Mouse (Mus musculus) lung, embryonic 14.5 days (tissue): Measurements from ENCODE around the gene Pde4d. TPM values are rescaled to one million over a fixed set of nuclear protein-coding genes. Genes with fewer than 3 reads are reported as not detected.

Experiments
- ATAC-seq: fragments of 200-750 bp; cut with Nextera tagmentation; 2 replicates; pipeline ENCODE4 v1.8.0; 2017; ENCODE audit warnings: mild to moderate bottlenecking, moderate TSS enrichment, moderate library complexity; ENCODE audit not compliant: insufficient read depth
- DNase-seq: peaks from one replicate; pipeline ENCODE4 v3.0.0-alpha.2; 2015
- H3K27ac ChIP-seq: fragments of 300-500 bp; sonication (generic); 2 replicates; pipeline ENCODE4 v1.5.1; 2014; ENCODE audit warnings: low read depth, mild to moderate bottlenecking, moderate library complexity
- H3K27me3 ChIP-seq: fragments of 300-500 bp; sonication (generic); 2 replicates; pipeline ENCODE4 v1.6.1; 2014; ENCODE audit warnings: low read length, control low read depth; ENCODE audit not compliant: insufficient read depth
- H3K36me3 ChIP-seq: fragments of 300-500 bp; sonication (generic); 2 replicates; pipeline ENCODE4 v1.6.1; 2014; ENCODE audit warnings: control low read depth; ENCODE audit not compliant: insufficient read depth
- H3K4me1 ChIP-seq: fragments of 300-500 bp; sonication (generic); 2 replicates; pipeline ENCODE4 v1.6.1; 2014; ENCODE audit warnings: antibody characterized with exemption, control low read depth; ENCODE audit not compliant: insufficient read depth
- H3K4me2 ChIP-seq: fragments of 300-500 bp; sonication (generic); 2 replicates; pipeline ENCODE4 v1.6.1; 2014; ENCODE audit warnings: mild to moderate bottlenecking
- H3K4me3 ChIP-seq: fragments of 300-500 bp; sonication (generic); 2 replicates; pipeline ENCODE4 v1.5.1; 2014; ENCODE audit warnings: low read depth, low read length
- H3K9ac ChIP-seq: fragments of 300-500 bp; sonication (generic); 2 replicates; pipeline ENCODE4 v1.6.1; 2014
- H3K9me3 ChIP-seq: fragments of 300-500 bp; sonication (generic); 2 replicates; pipeline ENCODE4 v1.6.1; 2016; ENCODE audit warnings: low read depth, low read length, control low read depth
- CTCF ChIP-seq: IDR thresholded peaks from 2 replicates; pipeline ENCODE4 v1.5.1; 2016; ENCODE audit warnings: antibody characterized with exemption, low read depth
- WGBS: fragments of 180-500 bp; shearing (Covaris S2); extraction: QIAGEN DNeasy Blood & Tissue Kit; methylation state at CpG from one replicate; pipeline ENCODE4 v1.1.7; 2014; 5-methylcytosine and 5-hydroxymethylcytosine counted together
- polyA plus RNA-seq: library from polyadenylated mRNA; unstranded; fragments of >200 nt; fragmentation: Nextera tagmentation; extraction: Ambion mirVana; gene quantifications from 2 replicates; pipeline ENCODE4 v1.2.1, GENCODE M21; 2014

Gene Pde4d
- polyA plus RNA-seq, 1 experiment from 2014 or later = 16.2 TPM

DNA sequence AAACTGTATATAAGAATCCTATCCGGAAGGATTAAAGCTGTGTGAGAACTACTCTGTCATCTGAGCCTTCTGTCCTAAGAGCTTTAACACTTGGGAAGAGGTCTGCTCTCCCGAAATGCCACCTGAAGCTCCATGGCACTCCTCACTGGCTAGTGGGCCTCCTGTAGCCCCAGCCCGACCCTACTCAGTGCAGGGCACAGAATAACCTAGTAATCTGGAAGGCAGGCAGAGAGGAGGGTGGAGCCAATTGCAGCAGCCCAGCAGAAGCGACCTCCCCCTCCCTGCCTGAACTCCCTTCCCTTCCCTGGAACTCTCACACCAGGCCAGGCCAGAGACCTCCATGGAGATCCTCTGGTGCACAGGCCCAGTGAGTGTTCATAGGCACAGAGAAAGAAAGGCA is 608.3 kb downstream of the Pde4d start:
- Histone ChIP-seq H3K27ac (no peak overlapping the region), H3K4me2 (no peak overlapping the region), H3K9me3 (no peaks in the 10 kb centered on the region), H3K27me3 (no peaks in the 10 kb centered on the region), H3K4me1 (no peaks in the 10 kb centered on the region), H3K9ac (no peak overlapping the region), H3K36me3 (no peaks in the 10 kb centered on the region), H3K4me3 (no peak overlapping the region)
- ATAC-seq = no peak
- DNase-seq = no peak
- WGBS = 15% methylated on average over 4 of the region's 4 CpGs
- TF ChIP-seq CTCF = no peak

- H3K4me3 ChIP-seq = no peak overlapping the region
- 58% methylated on average over 4 of the region's 4 CpGs for WGBS
- ATAC-seq = no peak
Measured at GRCm38 (mm10) chr13:109066581-109067159, 616.9 kb downstream of the Pde4d start.

DNA sequence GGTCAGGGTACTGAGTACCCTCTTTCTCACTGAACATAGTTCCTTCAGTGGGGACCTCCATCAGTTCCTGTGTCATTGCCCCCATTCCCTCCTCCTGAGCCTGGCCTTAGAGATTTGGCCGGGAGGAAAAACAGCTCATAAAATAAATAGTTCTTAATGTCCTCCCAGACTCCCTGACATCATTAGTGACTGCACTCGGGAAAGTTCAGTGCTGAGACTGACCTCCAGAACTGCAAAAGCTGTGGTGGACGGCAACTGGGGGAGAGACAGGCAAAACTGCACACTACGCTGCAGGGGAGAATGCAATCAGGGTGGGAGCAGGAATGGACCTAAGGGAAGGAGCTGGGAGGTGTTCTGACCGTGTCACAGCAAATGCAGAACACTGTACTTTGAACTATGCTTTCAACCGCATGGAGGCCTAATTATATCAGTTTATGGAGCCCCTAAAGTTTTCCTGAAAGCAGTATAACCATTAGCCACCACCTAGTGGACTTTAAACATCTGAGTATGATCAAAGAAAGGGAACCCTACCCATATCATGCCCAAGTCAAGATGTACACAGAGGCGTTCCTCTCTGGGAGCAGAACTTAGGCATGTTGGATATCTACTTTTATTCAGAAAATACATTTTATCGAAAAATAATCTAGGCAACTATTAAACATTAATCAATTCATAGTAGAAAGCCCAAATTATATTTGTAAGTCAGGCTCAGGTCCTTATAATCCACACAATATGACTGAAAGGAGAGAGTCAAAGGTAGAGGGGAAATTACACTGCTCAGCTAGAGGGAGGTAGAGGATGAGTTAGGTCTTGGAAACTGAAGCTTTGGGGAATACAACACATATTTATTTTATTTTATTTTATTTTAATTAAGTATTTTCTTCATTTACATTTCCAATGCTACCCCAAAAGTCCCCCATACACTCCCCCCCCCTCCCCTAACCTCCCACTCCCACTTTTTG is 618.8 kb downstream of the Pde4d start:
- Histone ChIP-seq H3K4me2 (no peak overlapping the region), H3K9ac (no peak overlapping the region), H3K27ac (no peak overlapping the region), H3K36me3 (no peaks in the 10 kb centered on the region), H3K4me3 (no peak overlapping the region), H3K9me3 (no peaks in the 10 kb centered on the region), H3K4me1 (no peaks in the 10 kb centered on the region), H3K27me3 (no peaks in the 10 kb centered on the region)
- no peak for DNase-seq
- WGBS = 56% methylated on average over 8 of the region's 8 CpGs
- ATAC-seq = no peak
- no peak for TF ChIP-seq CTCF

More at GRCm38 (mm10) chr13:109066581-109067159, 616.9 kb downstream of the Pde4d start:
- H3K27ac ChIP-seq = no peak overlapping the region
- H3K4me2 ChIP-seq = no peak overlapping the region
- no peak for DNase-seq
- H3K4me1 ChIP-seq = no peaks in the 10 kb centered on the region
- no peak for TF ChIP-seq CTCF
- H3K36me3 ChIP-seq = no peaks in the 10 kb centered on the region
- no peaks in the 10 kb centered on the region for H3K9me3 ChIP-seq
- H3K27me3 ChIP-seq = no peaks in the 10 kb centered on the region
- H3K9ac ChIP-seq = no peak overlapping the region

DNA sequence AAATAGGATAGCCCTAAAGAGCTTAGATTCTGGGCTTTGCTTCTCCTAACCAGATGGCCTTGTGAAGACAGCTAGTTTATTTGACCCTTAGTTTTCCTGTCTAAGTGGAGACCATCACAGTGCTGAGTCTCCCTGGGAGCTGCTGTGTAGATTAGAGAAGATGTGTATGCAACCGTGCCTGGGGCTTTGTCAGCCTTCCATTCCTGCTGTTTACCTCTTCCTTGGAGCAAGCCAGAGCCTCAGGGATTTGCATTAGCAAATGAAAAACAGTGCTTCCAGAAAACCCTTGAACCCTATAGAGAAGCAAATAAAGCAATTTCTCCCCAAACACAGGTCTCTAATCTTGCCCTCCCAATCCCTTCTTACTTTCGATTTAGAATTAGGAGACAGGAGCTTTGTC is 623.6 kb downstream of the Pde4d start:
- DNase-seq = no peak
- WGBS = 38% methylated on average over 2 of the region's 2 CpGs
- Histone ChIP-seq H3K27ac (no peak overlapping the region), H3K4me1 (no peaks in the 10 kb centered on the region), H3K36me3 (no peaks in the 10 kb centered on the region), H3K4me3 (no peak overlapping the region), H3K4me2 (no peak overlapping the region), H3K9me3 (no peaks in the 10 kb centered on the region), H3K9ac (no peak overlapping the region), H3K27me3 (no peaks in the 10 kb centered on the region)
- no peak for TF ChIP-seq CTCF
- ATAC-seq = no peak

GRCm38 (mm10) chr13:109074078-109074477 is 624.3 kb downstream of the Pde4d start:
- WGBS = 53% methylated on average over 4 of the region's 4 CpGs
- Histone ChIP-seq H3K4me3 (no peak overlapping the region), H3K4me1 (no peaks in the 10 kb centered on the region), H3K36me3 (no peaks in the 10 kb centered on the region), H3K27ac (no peak overlapping the region), H3K9me3 (no peaks in the 10 kb centered on the region), H3K4me2 (no peak overlapping the region), H3K9ac (no peak overlapping the region), H3K27me3 (no peaks in the 10 kb centered on the region)
- no peak for ATAC-seq
- DNase-seq = no peak
- no peak for TF ChIP-seq CTCF

DNA sequence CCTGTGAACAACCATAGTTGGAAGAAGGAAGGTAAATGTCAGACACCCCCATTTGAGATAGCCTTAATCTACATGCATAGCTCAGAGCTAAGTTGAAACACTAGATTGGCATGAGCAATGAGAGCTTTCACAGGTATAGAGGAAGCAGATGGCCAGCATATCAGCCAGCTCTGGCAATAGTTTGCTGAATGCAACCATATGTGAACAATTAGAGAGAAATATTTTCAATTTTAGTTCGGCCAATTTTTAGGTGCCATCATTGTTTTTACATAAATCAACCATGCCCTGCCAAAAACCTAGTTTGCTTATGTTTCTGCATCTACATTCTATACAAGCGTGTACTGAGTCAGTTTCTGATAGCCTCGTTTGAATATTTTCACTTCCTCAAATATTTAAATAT is 642.9 kb downstream of the Pde4d start:
- H3K27me3 ChIP-seq = no peaks in the 10 kb centered on the region
- no peaks in the 10 kb centered on the region for H3K36me3 ChIP-seq
- no peak for TF ChIP-seq CTCF
- no peak overlapping the region for H3K4me3 ChIP-seq
- no peak overlapping the region for H3K9ac ChIP-seq
- no peak overlapping the region for H3K4me2 ChIP-seq
- H3K4me1 ChIP-seq = no peaks in the 10 kb centered on the region
- DNase-seq (no peak), ATAC-seq (no peak)
- H3K27ac ChIP-seq = no peak overlapping the region
- no peaks in the 10 kb centered on the region for H3K9me3 ChIP-seq
- WGBS = 76% methylated on average over 3 of the region's 3 CpGs

DNA sequence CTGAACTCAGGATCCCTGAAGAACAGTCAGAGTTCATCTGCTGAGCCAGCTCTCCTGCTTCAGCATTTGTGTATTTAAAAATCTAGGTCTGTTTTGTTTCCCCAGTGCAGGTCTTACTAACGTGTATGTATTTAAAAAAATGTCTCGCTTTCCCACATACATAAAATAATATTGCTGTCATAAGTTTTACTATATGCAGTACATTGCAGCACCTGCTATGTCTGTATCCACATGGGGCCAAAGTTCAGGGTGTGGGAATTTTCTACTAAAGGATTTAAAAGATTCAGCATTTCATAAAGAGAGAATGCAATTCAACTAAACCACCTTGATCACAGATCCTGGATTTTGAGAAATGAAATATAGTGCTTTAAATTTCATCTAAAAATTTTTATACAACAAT is 646.9 kb downstream of the Pde4d start:
- no peaks in the 10 kb centered on the region for H3K27me3 ChIP-seq
- H3K4me1 ChIP-seq = no peaks in the 10 kb centered on the region
- ATAC-seq (no peak), DNase-seq (no peak)
- H3K9ac ChIP-seq = no peak overlapping the region
- H3K9me3 ChIP-seq = no peaks in the 10 kb centered on the region
- no peaks in the 10 kb centered on the region for H3K36me3 ChIP-seq
- 63% methylated on average over 2 of the region's 2 CpGs for WGBS
- no peak overlapping the region for H3K4me2 ChIP-seq
- TF ChIP-seq CTCF = no peak
- H3K4me3 ChIP-seq = no peak overlapping the region
- H3K27ac ChIP-seq = no peak overlapping the region
